Mouse (Mus musculus) cortical plate, adult 2 months (tissue): ENCODE data around the gene Zfp110. TPM values are rescaled to one million over a fixed set of nuclear protein-coding genes. Genes with fewer than 3 reads are reported as not detected.
"Not testable (repeated sequence)": the region's sequence is repeated elsewhere in the genome, so short reads cannot be mapped to it uniquely, and the experiment has no call there.

ENCODE experiments used
- H3K27ac ChIP-seq: fragments of 200-500 bp; 2 replicates; pipeline ENCODE4 v1.5.1; 2012; ENCODE audit warnings: low read length, control low read depth, inconsistent platforms; ENCODE audit not compliant: insufficient read depth
- H3K4me1 ChIP-seq: fragments of 200-500 bp; 2 replicates; pipeline ENCODE4 v1.6.1; 2011; ENCODE audit warnings: low read length; ENCODE audit not compliant: control insufficient read depth, insufficient read depth
- H3K4me3 ChIP-seq: fragments of 200-500 bp; 2 replicates; pipeline ENCODE4 v1.5.1; 2011; ENCODE audit warnings: mild to moderate bottlenecking, low read length, control low read depth; ENCODE audit not compliant: insufficient read depth
- CTCF ChIP-seq: fragments of 200-500 bp; IDR thresholded peaks from 2 replicates; pipeline ENCODE4 v1.5.1; 2011; ENCODE audit warnings: mild to moderate bottlenecking, control low read depth, low read length; ENCODE audit not compliant: insufficient read depth; ENCODE audit errors: extremely low read depth
- POLR2A ChIP-seq: fragments of 200-500 bp; IDR thresholded peaks from 2 replicates; pipeline ENCODE4 v1.6.1; 2011; ENCODE audit warnings: mild to moderate bottlenecking, low read length, control low read depth; ENCODE audit not compliant: insufficient read depth; ENCODE audit errors: extremely low read depth
- polyA plus RNA-seq: library from polyadenylated mRNA; depleted of rRNA; stranded (reverse); fragments of >200 nt; gene quantifications from 2 replicates; pipeline ENCODE4 v1.2.3, GENCODE M21; 2012; rRNA removed

Gene Zfp110
- polyA plus RNA-seq: 7.8 and 8.6 TPM in 2 replicates

GRCm38 (mm10) chr7:12834162-12835120 lies at the start of gene Zfp110:
Gene Zfp110, plus strand, starts transcription at chr7:12834761.
- no peaks in the 10 kb centered on the region for H3K4me1 ChIP-seq
- peak within 1 kb of the TSS; percentile 65 for H3K27ac ChIP-seq
- TF ChIP-seq CTCF (no peak), POLR2A (peak; percentile 43)
- peak within 1 kb of the TSS; percentile 78 for H3K4me3 ChIP-seq

GRCm38 (mm10) chr7:12787333-12787732 lies 47.2 kb upstream of the Zfp110 start:
- H3K4me1 ChIP-seq: no peaks in the 10 kb centered on the region
- no peak for TF ChIP-seq CTCF
- no peak for TF ChIP-seq POLR2A
- no peak overlapping the region for H3K4me3 ChIP-seq
- H3K27ac ChIP-seq: no peak overlapping the region

GRCm38 (mm10) chr7:12788025-12788424 lies 46.5 kb upstream of the Zfp110 start:
- TF ChIP-seq POLR2A (no peak), CTCF (no peak)
- Histone ChIP-seq H3K4me3 (no peak overlapping the region), H3K4me1 (no peaks in the 10 kb centered on the region), H3K27ac (no peak overlapping the region)

- H3K4me1 ChIP-seq, H3K4me3 ChIP-seq, H3K27ac ChIP-seq: not testable (repeated sequence)
These were observed 41.9 kb upstream of the Zfp110 start for GRCm38 (mm10) chr7:12792624-12793023.

GRCm38 (mm10) chr7:12797971-12798370 lies 36.6 kb upstream of the Zfp110 start:
- no peak overlapping the region for H3K27ac ChIP-seq
- TF ChIP-seq CTCF (no peak), POLR2A (no peak)
- H3K4me3 ChIP-seq: no peak overlapping the region
- no peaks in the 10 kb centered on the region for H3K4me1 ChIP-seq

GRCm38 (mm10) chr7:12799554-12799953 lies 35.0 kb upstream of the Zfp110 start:
- Histone ChIP-seq H3K27ac (no peak overlapping the region), H3K4me3 (no peak overlapping the region), H3K4me1 (no peaks in the 10 kb centered on the region)
- TF ChIP-seq CTCF (no peak), POLR2A (no peak)

GRCm38 (mm10) chr7:12802866-12803726 lies 31.5 kb upstream of the Zfp110 start, which contains the start of gene Zscan18:
Gene Zscan18, minus strand, starts transcription at chr7:12803635.
- Histone ChIP-seq H3K4me3 (peak within 1 kb of the TSS; percentile 64), H3K4me1 (no peaks in the 10 kb centered on the region), H3K27ac (peak within 1 kb of the TSS; percentile 85)
- TF ChIP-seq CTCF (no peak), POLR2A (peak; percentile 80; the same call in 1 of the 2 replicates)

GRCm38 (mm10) chr7:12803727-12804071 lies 30.9 kb upstream of the Zfp110 start:
- TF ChIP-seq POLR2A (no peak; the same call in 1 of the 2 replicates), CTCF (no peak)
- peak overlapping the region; percentile 85 for H3K27ac ChIP-seq
- H3K4me1 ChIP-seq: no peaks in the 10 kb centered on the region
- H3K4me3 ChIP-seq: peak overlapping the region; percentile 64

- Histone ChIP-seq H3K4me3 (no peak overlapping the region), H3K4me1 (no peaks in the 10 kb centered on the region), H3K27ac (no peak overlapping the region)
- TF ChIP-seq POLR2A (no peak), CTCF (no peak)
These were observed 19.0 kb upstream of the Zfp110 start for GRCm38 (mm10) chr7:12815566-12815965.
